Mouse (Mus musculus): ENCODE measurements around the gene Spata48.

Spata48 gene

GRCm38 (mm10) chr11:11545948-11546347 is 84.1 kb downstream of the Spata48 start:
- DNase-seq, result no peak

GRCm38 (mm10) chr11:11546903-11547511 is 85.1 kb downstream of the Spata48 start:
- DNase-seq, result no peak

GRCm38 (mm10) chr11:11547597-11548240 is 85.8 kb downstream of the Spata48 start:
- DNase-seq, result peak; percentile 31 to 60

GRCm38 (mm10) chr11:11555563-11555962 is 93.7 kb downstream of the Spata48 start:
- peak; percentile 24 to 29 for DNase-seq

GRCm38 (mm10) chr11:11556186-11556585 is 94.3 kb downstream of the Spata48 start:
- no peak for DNase-seq

DNA sequence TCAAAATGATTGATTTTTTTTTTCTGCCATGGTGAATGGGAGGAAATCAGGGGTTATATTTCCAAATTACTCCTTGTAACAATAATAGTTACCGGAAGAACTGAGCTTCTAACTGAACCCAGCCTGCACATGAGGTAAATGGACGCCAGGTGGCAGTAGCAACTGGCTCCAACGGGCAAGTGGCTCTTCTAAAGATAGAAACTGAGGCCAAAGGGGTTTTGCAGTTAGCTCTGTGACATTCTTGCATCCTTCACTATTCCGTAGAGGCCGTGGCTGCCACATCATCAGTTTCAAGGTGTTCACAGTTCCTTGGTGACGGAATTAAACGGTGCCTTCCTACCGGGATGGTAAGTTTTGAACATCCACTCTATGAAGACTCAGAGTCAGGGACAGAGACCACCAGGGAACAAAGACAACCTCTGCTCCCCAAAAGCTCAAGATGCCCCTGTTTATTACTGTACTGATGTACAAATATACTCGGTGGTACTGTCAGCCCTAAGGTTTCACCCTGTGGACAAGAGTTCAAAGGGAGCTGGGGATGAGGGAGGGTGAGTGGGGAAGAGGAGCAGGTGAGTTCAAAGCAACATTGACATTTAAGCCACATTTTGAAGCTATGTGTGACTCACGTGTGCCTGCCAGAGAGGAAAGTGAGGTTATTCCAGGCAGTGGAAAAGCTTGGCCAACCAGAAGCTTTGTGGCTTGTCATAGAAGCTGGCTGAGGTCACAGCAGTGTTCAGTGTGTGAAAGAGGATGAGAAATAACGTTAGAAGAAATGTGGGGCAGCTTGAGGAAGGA is 95.5 kb downstream of the Spata48 start:
- peak; percentile 44 to 80 for DNase-seq

DNA sequence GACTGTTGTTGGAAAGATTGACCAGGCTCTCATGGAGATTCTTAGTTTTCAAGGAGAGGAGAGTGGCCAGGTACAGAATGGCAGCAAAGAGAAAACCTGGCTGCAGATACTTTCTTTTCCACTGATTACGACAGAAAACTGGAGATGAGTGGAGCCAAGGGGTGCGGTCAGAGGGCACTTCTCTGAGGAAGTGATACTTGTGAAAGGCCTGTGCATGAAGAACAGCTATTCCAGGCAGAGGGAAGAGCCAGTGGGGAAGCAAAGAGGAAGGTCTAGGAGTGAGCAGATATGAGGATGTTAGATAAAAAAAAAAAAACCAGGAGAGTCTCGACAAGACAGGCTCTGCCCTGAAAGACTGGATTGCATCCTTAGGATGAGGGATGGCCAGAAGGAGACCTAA is 96.8 kb downstream of the Spata48 start:
- DNase-seq, result no peak

- no peak for DNase-seq
These were observed 97.3 kb downstream of the Spata48 start for GRCm38 (mm10) chr11:11559099-11559686.

DNA sequence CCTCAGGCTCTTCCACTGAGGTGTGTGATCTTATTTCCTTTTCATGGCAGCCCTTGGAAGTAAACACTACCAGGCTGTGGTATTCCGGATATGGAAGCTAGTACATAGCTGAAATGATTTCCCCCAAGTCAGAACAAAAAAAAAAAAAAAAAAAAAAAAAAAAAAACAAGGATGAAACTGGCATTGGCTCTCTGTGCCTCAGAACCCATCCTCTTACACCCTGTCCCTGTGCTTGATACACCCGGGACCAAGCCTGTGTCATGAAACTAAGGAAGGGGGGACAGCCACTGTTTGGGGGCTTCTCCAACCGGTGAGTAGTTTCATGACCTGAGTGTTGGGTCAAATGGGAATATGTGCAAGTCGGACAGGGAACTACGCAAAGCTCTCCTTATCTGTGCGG is 99.2 kb downstream of the Spata48 start:
- DNase-seq, result no peak

DNA sequence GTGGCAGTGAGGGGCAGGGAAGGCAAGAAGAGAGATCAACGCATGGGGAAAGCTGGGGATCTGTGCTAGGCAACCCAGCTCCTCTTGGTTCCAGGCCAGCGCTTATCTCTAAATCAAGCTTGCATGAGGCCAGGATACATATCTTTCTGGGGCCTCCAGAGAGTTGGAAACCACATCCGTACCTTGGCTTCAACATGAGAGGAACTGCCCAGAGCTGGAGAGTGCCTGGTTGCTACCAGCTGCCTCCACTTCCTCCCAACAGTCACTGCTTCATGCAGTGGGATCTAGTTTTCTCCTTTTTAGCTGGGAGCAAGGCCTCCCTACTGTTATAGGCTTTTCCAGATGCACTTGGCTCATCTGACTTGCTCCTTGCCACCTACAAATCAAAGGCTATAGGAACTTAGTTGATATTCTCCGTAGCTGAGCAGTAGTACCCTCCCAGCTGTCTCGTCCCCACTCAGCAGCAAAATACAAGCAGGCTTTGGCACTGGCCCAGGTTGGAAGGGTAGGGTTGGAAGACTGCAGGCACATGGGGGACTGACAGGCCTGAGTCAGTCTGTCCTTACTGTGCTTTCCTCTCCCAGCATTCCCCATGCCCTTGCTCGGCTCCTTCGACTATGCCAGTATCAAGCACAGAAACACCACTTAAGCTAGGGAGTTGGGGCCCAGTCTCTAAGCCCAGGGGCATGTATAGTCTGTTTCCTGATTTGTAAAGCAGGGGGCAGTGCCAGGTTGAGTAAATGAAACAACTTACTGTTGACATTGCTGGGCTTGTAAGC is 102.6 kb downstream of the Spata48 start:
- DNase-seq, result no peak
